Mouse (Mus musculus) left cerebral cortex, adult 18-20 months (tissue): ENCODE measurements at regions not wholly inside any gene's neighbourhood (a gene's known extent, or its start where the extent isn't known, plus 50 kb on each side); places are given as distances from the start of the nearest gene placed in this dataset.

Experiments
- DNase-seq, 2 experiments: peaks; one replicate each; pipeline ENCODE4 v3.0.0; 2021 to 2022; ENCODE audit warnings: low spot score in 2 of 2, mixed read lengths in 1 of 2

GRCm38 (mm10) chr9:47387716-47388300 is 142.2 kb upstream of the Cadm1 start:
- DNase-seq = no peak

GRCm38 (mm10) chr9:47389901-47390300 is 140.1 kb upstream of the Cadm1 start:
- DNase-seq = no peak

GRCm38 (mm10) chr9:47391669-47392068 is 138.3 kb upstream of the Cadm1 start:
- DNase-seq = no peak

- DNase-seq = no peak
These were observed 130.4 kb upstream of the Cadm1 start for GRCm38 (mm10) chr9:47399598-47399997.

- DNase-seq = no peak
These were observed 129.7 kb upstream of the Cadm1 start for GRCm38 (mm10) chr9:47400117-47400823.

- DNase-seq = peak in 1 of 2 experiments; percentile 17
These were observed 128.5 kb upstream of the Cadm1 start for GRCm38 (mm10) chr9:47401511-47401910.

- no peak for DNase-seq
These were observed 126.7 kb upstream of the Cadm1 start for GRCm38 (mm10) chr9:47403317-47403716.

GRCm38 (mm10) chr9:47404821-47405220 is 125.2 kb upstream of the Cadm1 start:
- DNase-seq = no peak

- no peak for DNase-seq
These were observed 124.4 kb upstream of the Cadm1 start for GRCm38 (mm10) chr9:47405547-47405946.

GRCm38 (mm10) chr9:47407007-47407670 is 122.8 kb upstream of the Cadm1 start:
- no peak for DNase-seq

GRCm38 (mm10) chr9:47408061-47408460 is 121.9 kb upstream of the Cadm1 start:
- no peak for DNase-seq

- no peak for DNase-seq
These were observed 120.4 kb upstream of the Cadm1 start for GRCm38 (mm10) chr9:47409579-47409978.

- no peak for DNase-seq
These were observed 117.2 kb upstream of the Cadm1 start for GRCm38 (mm10) chr9:47412786-47413185.

- DNase-seq = no peak
These were observed 115.5 kb upstream of the Cadm1 start for GRCm38 (mm10) chr9:47414350-47414988.

- DNase-seq = peak; percentile 13 to 19
These were observed 107.8 kb upstream of the Cadm1 start for GRCm38 (mm10) chr9:47422151-47422599.

- peak; percentile 42 to 47 for DNase-seq
These were observed 107.1 kb upstream of the Cadm1 start for GRCm38 (mm10) chr9:47422741-47423461.

- no peak for DNase-seq
These were observed 106.5 kb upstream of the Cadm1 start for GRCm38 (mm10) chr9:47423462-47423832.

GRCm38 (mm10) chr9:47424191-47424590 is 105.8 kb upstream of the Cadm1 start:
- no peak for DNase-seq

- no peak for DNase-seq
These were observed 103.3 kb upstream of the Cadm1 start for GRCm38 (mm10) chr9:47426712-47427111.

GRCm38 (mm10) chr9:47428710-47429341 is 101.1 kb upstream of the Cadm1 start:
- DNase-seq = no peak

GRCm38 (mm10) chr9:47429691-47430090 is 100.3 kb upstream of the Cadm1 start:
- no peak for DNase-seq
